Mouse (Mus musculus) right cerebral cortex, postnatal 25 days (tissue): ENCODE results near the gene Gpm6a.
"Not testable (repeated sequence)": the region's sequence is repeated elsewhere in the genome, so short reads cannot be mapped to it uniquely, and the experiment has no call there.

Source experiments
- DNase-seq: peaks from one replicate; pipeline ENCODE4 v3.0.0; 2022

The Gpm6a gene

GRCm38 (mm10) chr8:55017071-55017470 lies 62.4 kb downstream of the Gpm6a start:
- DNase-seq: no peak

- no peak for DNase-seq
These were observed 71.4 kb downstream of the Gpm6a start for GRCm38 (mm10) chr8:55025851-55026660.

- DNase-seq: no peak
These were observed 72.0 kb downstream of the Gpm6a start for GRCm38 (mm10) chr8:55026661-55027000.

- no peak for DNase-seq
These were observed 73.7 kb downstream of the Gpm6a start for GRCm38 (mm10) chr8:55028371-55028770.

GRCm38 (mm10) chr8:55031099-55031498 lies 76.5 kb downstream of the Gpm6a start:
- DNase-seq: no peak

- peak; percentile 89 for DNase-seq
These were observed 79.7 kb downstream of the Gpm6a start for GRCm38 (mm10) chr8:55034309-55034708.

- DNase-seq: no peak
These were observed 80.8 kb downstream of the Gpm6a start for GRCm38 (mm10) chr8:55035416-55035815.

- DNase-seq: no peak
These were observed 88.3 kb downstream of the Gpm6a start for GRCm38 (mm10) chr8:55042955-55043354.

- peak; percentile 45 for DNase-seq
These were observed 93.8 kb downstream of the Gpm6a start for GRCm38 (mm10) chr8:55048396-55048795.

GRCm38 (mm10) chr8:55049979-55050378 lies 95.3 kb downstream of the Gpm6a start:
- no peak for DNase-seq

GRCm38 (mm10) chr8:55068811-55069210 lies 114.2 kb downstream of the Gpm6a start:
- DNase-seq: not testable (repeated sequence)

- DNase-seq: no peak
These were observed 118.8 kb downstream of the Gpm6a start for GRCm38 (mm10) chr8:55073481-55073880.

GRCm38 (mm10) chr8:55102195-55102594 lies 147.6 kb downstream of the Gpm6a start:
- DNase-seq: no peak

- no peak for DNase-seq
These were observed 148.4 kb downstream of the Gpm6a start for GRCm38 (mm10) chr8:55103065-55103464.

GRCm38 (mm10) chr8:55103891-55104481 lies 149.3 kb downstream of the Gpm6a start:
- DNase-seq: no peak
